Mouse (Mus musculus) heart, adult 9 months (tissue): Measurements from ENCODE around the gene Wdr20.
"Not testable (repeated sequence)": the region's sequence is repeated elsewhere in the genome, so short reads cannot be mapped to it uniquely, and the experiment has no call there.

Source experiments
- DNase-seq, 2 experiments: peaks; one replicate each; pipeline ENCODE4 v3.0.0; 2022; ENCODE audit warnings: low spot score in 2 of 2

Gene Wdr20

GRCm38 (mm10) chr12:110713784-110714183 lies 24.0 kb upstream of the Wdr20 start:
- no peak for DNase-seq

GRCm38 (mm10) chr12:110714215-110714614 lies 23.5 kb upstream of the Wdr20 start:
- no peak for DNase-seq

- DNase-seq, result no peak
These were observed 21.7 kb upstream of the Wdr20 start for GRCm38 (mm10) chr12:110716004-110716403.

GRCm38 (mm10) chr12:110725051-110725450 lies 12.7 kb upstream of the Wdr20 start:
- DNase-seq, result no peak

GRCm38 (mm10) chr12:110725489-110725888 lies 12.3 kb upstream of the Wdr20 start:
- DNase-seq, result no peak

- no peak for DNase-seq
These were observed 11.3 kb upstream of the Wdr20 start for GRCm38 (mm10) chr12:110726428-110726827.

- DNase-seq, result not testable (repeated sequence)
These were observed 4.5 kb upstream of the Wdr20 start for GRCm38 (mm10) chr12:110733254-110733653.

GRCm38 (mm10) chr12:110736641-110737040 lies 1.1 kb upstream of the Wdr20 start:
- no peak for DNase-seq

- DNase-seq, result peak in 1 of 2 experiments; percentile 8
These were observed 596 bp downstream of the Wdr20 start for GRCm38 (mm10) chr12:110738158-110738921.

- no peak for DNase-seq
These were observed 13.2 kb downstream of the Wdr20 start for GRCm38 (mm10) chr12:110750770-110751439.

GRCm38 (mm10) chr12:110752703-110753102 lies 15.0 kb downstream of the Wdr20 start:
- no peak for DNase-seq

- DNase-seq, result no peak
These were observed 16.2 kb downstream of the Wdr20 start for GRCm38 (mm10) chr12:110753976-110754375.

- peak; percentile 36 to 41 for DNase-seq
These were observed 19.4 kb downstream of the Wdr20 start for GRCm38 (mm10) chr12:110757161-110757560.

- DNase-seq, result no peak
These were observed 21.2 kb downstream of the Wdr20 start for GRCm38 (mm10) chr12:110758932-110759331.

- DNase-seq, result no peak
These were observed 24.6 kb downstream of the Wdr20 start for GRCm38 (mm10) chr12:110762321-110762720.

GRCm38 (mm10) chr12:110764531-110764930 lies 26.8 kb downstream of the Wdr20 start:
- no peak for DNase-seq

GRCm38 (mm10) chr12:110768562-110768961 lies 30.8 kb downstream of the Wdr20 start:
- no peak for DNase-seq

- no peak for DNase-seq
These were observed 32.0 kb downstream of the Wdr20 start for GRCm38 (mm10) chr12:110769660-110770297.

- no peak for DNase-seq
These were observed 32.9 kb downstream of the Wdr20 start for GRCm38 (mm10) chr12:110770479-110771247.

GRCm38 (mm10) chr12:110771961-110772360 lies 34.2 kb downstream of the Wdr20 start:
- no peak for DNase-seq

- DNase-seq, result peak in 1 of 2 experiments; percentile 39
These were observed 38.1 kb downstream of the Wdr20 start for GRCm38 (mm10) chr12:110775628-110776426.
